Comparison of ENCODE assay signal across 13 mouse cellular contexts in genomic region chr17:85928543-85928942, GRCm38 (mm10).
A peak's percentile ranks its signal among the peaks of the same experiment; 100 is the strongest.
DNase-seq lines count a peak whose midpoint lies in the region; ATAC-seq and TF ChIP-seq lines count a peak whose summit lies in the region.
"Had no signal": no experiment of that assay in that cellular context is flagged by ENCODE, and none has a peak within 500 bp of the region (broad histone marks: within the 10 kb centered on the region; RNA-seq: fewer than 3 reads in every experiment).

No protein-coding gene starts in this region.

- H3K9me3 ChIP-seq in hindbrain, embryonic 16.5 days (ENCODE audit: control insufficient read depth, low read length) = no peaks in the 10 kb centered on the region
- H3K9me3 ChIP-seq in hindbrain, embryonic 13.5 days = no peaks in the 10 kb centered on the region
- H3K9me3 ChIP-seq in intestine, embryonic 15.5 days = no peaks in the 10 kb centered on the region
- no peaks in the 10 kb centered on the region for H3K9me3 ChIP-seq in liver, embryonic 13.5 days (replicated peaks)
- H3K9me3 ChIP-seq: embryonic facial prominence, embryonic 12.5 days; heart, embryonic 15.5 days had no signal

- peak; percentile 34 for DNase-seq in brain, embryonic 14.5 days (ENCODE audit: low read depth)
- DNase-seq in liver, embryonic 13.5 days = no peak
- DNase-seq in layer of hippocampus, adult 11-12 months (ENCODE audit: low spot score) = no peak
- DNase-seq in cerebellum, postnatal 14 days = no peak
- DNase-seq: cerebellum, adult 18-20 months; lung, adult 2 months had no signal

- TF ChIP-seq POLR2A in brain, embryonic 14.5 days (IDR thresholded peaks at IDR 0.05; ENCODE audit: borderline replicate concordance, extremely low read depth, insufficient read depth, insufficient read length, poor library complexity, severe bottlenecking) = no peak

- no peak for TF ChIP-seq CTCF in brain, embryonic 14.5 days (IDR thresholded peaks at IDR 0.05; ENCODE audit: borderline replicate concordance, extremely low read depth, insufficient read depth, insufficient read length)

- no peaks in the 10 kb centered on the region for H3K4me1 ChIP-seq in hindbrain, embryonic 16.5 days (ENCODE audit: control insufficient read depth, insufficient read depth, low read depth, low read length)
- peaks cover 5% of the 10 kb centered on the region for H3K4me1 ChIP-seq in hindbrain, embryonic 13.5 days (replicated peaks)
- no peaks in the 10 kb centered on the region; the same call in 1 of the 2 replicates for H3K4me1 ChIP-seq in intestine, embryonic 15.5 days (replicated peaks)
- H3K4me1 ChIP-seq in liver, embryonic 13.5 days (replicated peaks) = peaks cover 7% of the 10 kb centered on the region; the same call in 1 of the 2 replicates
- H3K4me1 ChIP-seq: heart, embryonic 15.5 days had no signal

- no peak overlapping the region for H3K27ac ChIP-seq in hindbrain, embryonic 16.5 days (ENCODE audit: low read depth, low read length)
- H3K27ac ChIP-seq in hindbrain, embryonic 13.5 days = no peak overlapping the region
- no peak overlapping the region for H3K27ac ChIP-seq in intestine, embryonic 15.5 days
- peak overlapping the region; percentile 62 for H3K27ac ChIP-seq in liver, embryonic 13.5 days
- H3K27ac ChIP-seq: embryonic facial prominence, embryonic 12.5 days; heart, embryonic 15.5 days had no signal

- H3K9ac ChIP-seq in hindbrain, embryonic 16.5 days (ENCODE audit: low read depth, low read length) = no peak overlapping the region
- no peak overlapping the region for H3K9ac ChIP-seq in hindbrain, embryonic 13.5 days
- H3K9ac ChIP-seq in intestine, embryonic 15.5 days = no peak overlapping the region
- H3K9ac ChIP-seq in liver, embryonic 13.5 days = no peak overlapping the region
- H3K9ac ChIP-seq: embryonic facial prominence, embryonic 12.5 days; heart, embryonic 15.5 days had no signal

- H3K36me3 ChIP-seq in hindbrain, embryonic 16.5 days (ENCODE audit: control insufficient read depth, insufficient read depth, low read length) = no peaks in the 10 kb centered on the region
- no peaks in the 10 kb centered on the region for H3K36me3 ChIP-seq in hindbrain, embryonic 13.5 days
- H3K36me3 ChIP-seq in intestine, embryonic 15.5 days = no peaks in the 10 kb centered on the region
- H3K36me3 ChIP-seq in liver, embryonic 13.5 days = no peaks in the 10 kb centered on the region
- H3K36me3 ChIP-seq: embryonic facial prominence, embryonic 12.5 days; heart, embryonic 15.5 days had no signal

- H3K4me2 ChIP-seq in hindbrain, embryonic 16.5 days (ENCODE audit: low read length) = no peak overlapping the region
- no peak overlapping the region for H3K4me2 ChIP-seq in hindbrain, embryonic 13.5 days
- H3K4me2 ChIP-seq in intestine, embryonic 15.5 days (replicated peaks) = no peak overlapping the region
- peak overlapping the region; percentile 43; the same call in 1 of the 2 replicates for H3K4me2 ChIP-seq in liver, embryonic 13.5 days
- H3K4me2 ChIP-seq: embryonic facial prominence, embryonic 12.5 days; heart, embryonic 15.5 days had no signal

- 32% methylated on average over 2 of the region's 2 CpGs for WGBS in hindbrain, embryonic 16.5 days
- 14% methylated on average over 2 of the region's 2 CpGs for WGBS in hindbrain, embryonic 13.5 days
- 43% methylated on average over 2 of the region's 2 CpGs for WGBS in intestine, embryonic 15.5 days
- WGBS in liver, embryonic 13.5 days (ENCODE audit: insufficient replicate concordance) = 46% methylated on average over 2 of the region's 2 CpGs

- no peaks in the 10 kb centered on the region for H3K27me3 ChIP-seq in hindbrain, embryonic 16.5 days (replicated peaks; ENCODE audit: control insufficient read depth, insufficient read depth, low read length)
- H3K27me3 ChIP-seq in hindbrain, embryonic 13.5 days = peaks cover 9% of the 10 kb centered on the region; the same call in 1 of the 2 replicates
- no peaks in the 10 kb centered on the region for H3K27me3 ChIP-seq in intestine, embryonic 15.5 days (replicated peaks)
- no peaks in the 10 kb centered on the region for H3K27me3 ChIP-seq in liver, embryonic 13.5 days
- H3K27me3 ChIP-seq: heart, embryonic 15.5 days had no signal

- no peak overlapping the region for H3K4me3 ChIP-seq in hindbrain, embryonic 16.5 days (ENCODE audit: low read length)
- H3K4me3 ChIP-seq in hindbrain, embryonic 13.5 days = no peak overlapping the region
- H3K4me3 ChIP-seq in intestine, embryonic 15.5 days (replicated peaks) = no peak overlapping the region
- H3K4me3 ChIP-seq in liver, embryonic 13.5 days (replicated peaks) = peak overlapping the region; percentile 36; the same call in 1 of the 2 replicates
- H3K4me3 ChIP-seq: embryonic facial prominence, embryonic 12.5 days; heart, embryonic 15.5 days had no signal

- peak; percentile 71 for ATAC-seq in hindbrain, embryonic 16.5 days
- ATAC-seq in hindbrain, embryonic 13.5 days (ENCODE audit: low FRiP score) = no peak
- ATAC-seq in intestine, embryonic 15.5 days = peak; percentile 91
- peak; percentile 88 for ATAC-seq in liver, embryonic 13.5 days (ENCODE audit: low read depth)
- ATAC-seq: CD4-positive, CD25-positive, alpha-beta regulatory T cell, adult 4 months; inflammation-experienced regulatory T-cells, adult 6 months had no signal
